Mouse (Mus musculus): ENCODE results near the gene Pfdn5. TPM values are rescaled to one million over a fixed set of nuclear protein-coding genes. Genes with fewer than 3 reads are reported as not detected.
"Not testable (repeated sequence)": the region's sequence is repeated elsewhere in the genome, so short reads cannot be mapped to it uniquely, and the experiment has no call there.

The Pfdn5 gene
- total RNA-seq, 2 experiments from 2014 or later = 116 to 121 TPM

- no peak for ATAC-seq (replicated peaks; ENCODE audit: low FRiP score, poor library complexity, severe bottlenecking)
These were observed 976 bp downstream of the Pfdn5 start for GRCm38 (mm10) chr15:102326892-102327291.

DNA sequence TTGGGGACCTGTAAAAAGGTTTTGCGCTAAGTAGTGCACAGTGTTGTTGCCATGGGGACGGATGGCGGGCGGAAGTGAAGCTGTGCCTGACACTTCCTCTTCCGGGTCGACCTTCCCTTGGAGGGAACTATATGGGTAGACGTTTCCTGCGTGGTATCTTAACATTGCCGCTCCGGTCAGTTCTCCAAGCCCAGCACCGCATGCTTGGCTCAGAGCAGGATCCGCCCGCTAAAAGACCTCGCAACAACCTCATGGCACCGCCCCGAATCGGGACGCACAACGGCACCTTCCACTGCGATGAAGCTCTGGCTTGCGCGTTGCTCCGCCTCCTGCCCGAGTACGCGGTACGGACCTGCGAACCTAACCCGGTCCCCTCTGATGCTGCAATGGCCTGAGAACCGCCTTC, 5.7 kb downstream of the Pfdn5 start, which contains the start of gene Myg1:
Gene Myg1 (plus strand): TSS at position 100 of the 406 bp plus-strand sequence.
- peak; percentile 92 for ATAC-seq (replicated peaks; ENCODE audit: low FRiP score, poor library complexity, severe bottlenecking)

DNA sequence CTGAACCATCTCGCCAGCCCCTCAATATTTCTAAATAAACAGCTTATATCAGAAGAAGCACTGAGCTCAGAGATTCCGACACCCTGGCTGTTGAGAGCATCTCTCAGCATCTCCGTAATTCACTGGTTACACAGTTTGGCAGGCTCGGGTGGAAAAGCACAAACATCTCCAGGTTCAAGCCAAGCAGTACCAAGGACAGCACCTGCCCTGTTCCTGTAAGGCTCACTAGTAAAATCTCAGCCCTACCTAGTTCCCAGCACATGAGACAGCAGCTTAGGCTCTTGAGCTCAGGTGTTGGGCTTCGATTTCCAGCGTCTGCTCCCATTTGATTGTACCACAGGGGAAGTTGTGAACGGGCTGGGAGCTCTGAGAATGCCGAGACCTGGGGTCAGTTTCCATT, 9.3 kb downstream of the Pfdn5 start:
- ATAC-seq (replicated peaks; ENCODE audit: low FRiP score, poor library complexity, severe bottlenecking) = no peak

- ATAC-seq (replicated peaks; ENCODE audit: low FRiP score, poor library complexity, severe bottlenecking) = not testable (repeated sequence)
These were observed 10.0 kb downstream of the Pfdn5 start for GRCm38 (mm10) chr15:102335925-102336324.

- ATAC-seq (replicated peaks; ENCODE audit: low FRiP score, poor library complexity, severe bottlenecking) = no peak
These were observed 11.0 kb downstream of the Pfdn5 start for GRCm38 (mm10) chr15:102336946-102337345.

DNA sequence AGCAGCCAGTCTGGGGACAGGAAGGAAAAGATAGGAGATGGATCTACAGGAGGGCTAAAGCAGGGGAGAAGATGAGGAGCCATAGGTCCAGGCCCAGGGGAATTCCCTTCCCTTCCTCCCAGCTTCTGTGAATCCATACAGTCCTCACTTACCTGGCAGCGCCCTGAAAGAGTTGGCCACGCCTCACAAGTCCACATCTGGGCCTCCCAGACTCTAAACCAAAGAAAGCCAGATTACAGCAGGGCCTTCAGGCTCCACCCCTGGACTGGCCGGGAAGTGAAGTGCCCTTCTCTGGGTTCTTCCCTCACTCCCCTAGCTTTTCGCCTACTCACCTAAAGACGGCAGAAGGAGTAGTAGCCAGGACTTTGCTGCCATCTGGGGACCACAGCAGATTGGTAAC, 13.7 kb downstream of the Pfdn5 start:
- no peak for ATAC-seq (replicated peaks; ENCODE audit: low FRiP score, poor library complexity, severe bottlenecking)

DNA sequence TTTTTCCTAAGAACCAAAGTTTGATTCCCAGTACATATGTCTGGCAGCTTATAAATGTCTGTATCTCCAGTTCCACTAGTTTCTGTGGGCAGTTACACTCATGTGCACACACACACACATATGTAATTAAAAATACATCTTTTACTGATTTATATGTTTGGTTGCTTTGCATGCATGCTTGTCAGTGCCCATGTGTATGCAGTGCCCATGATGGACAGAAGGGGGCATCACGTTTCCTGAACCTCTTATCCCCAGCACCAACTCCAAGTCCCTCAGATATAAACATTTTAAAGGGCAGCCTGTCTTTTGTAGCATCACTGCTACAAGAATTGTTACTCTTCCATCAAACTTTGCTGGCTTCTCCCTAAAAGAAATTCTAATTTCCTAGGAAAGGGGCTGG, 15.7 kb downstream of the Pfdn5 start:
- ATAC-seq (replicated peaks; ENCODE audit: low FRiP score, poor library complexity, severe bottlenecking) = 0 out of 2 replicates have a peak, but pooled peaks have one; percentile 50

DNA sequence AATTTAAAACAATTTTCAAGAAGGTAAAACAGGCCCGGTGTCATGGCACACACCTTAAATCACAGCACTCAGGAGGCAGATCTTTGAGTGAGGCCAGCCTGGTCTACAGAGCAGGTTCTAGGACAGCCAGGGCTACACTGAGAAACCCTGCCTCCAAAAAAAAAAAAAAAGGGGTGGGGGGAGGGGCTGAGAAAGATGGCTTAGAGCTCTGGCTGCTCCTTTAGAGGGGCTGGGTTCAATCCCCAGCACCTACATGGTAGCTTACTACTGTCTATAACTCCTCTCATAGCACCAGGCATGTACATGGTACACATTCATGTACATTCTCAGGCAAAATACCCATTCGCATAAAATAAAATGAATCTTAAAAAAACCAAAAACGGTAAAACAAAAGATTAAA, 18.6 kb downstream of the Pfdn5 start:
- ATAC-seq (replicated peaks; ENCODE audit: low FRiP score, poor library complexity, severe bottlenecking) = no peak

DNA sequence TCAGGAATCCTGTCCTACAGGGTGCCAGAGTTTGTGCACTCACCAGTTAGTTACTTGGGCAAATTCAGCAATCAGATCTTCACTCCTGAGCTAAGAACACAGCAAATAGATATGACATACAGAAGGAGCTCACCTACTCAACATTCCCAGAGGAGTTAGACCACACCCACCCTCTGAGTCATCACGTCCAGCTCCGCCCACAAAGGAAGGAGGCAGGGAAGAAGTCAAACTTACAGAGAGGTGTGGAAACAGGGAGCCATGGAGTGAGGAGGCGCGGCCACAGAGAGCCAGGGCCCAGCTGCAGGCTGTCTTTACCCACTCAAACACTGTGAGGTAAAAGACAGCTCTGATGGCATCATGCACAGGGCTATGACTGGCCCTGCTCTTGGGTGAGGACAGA, 20.5 kb downstream of the Pfdn5 start:
- ATAC-seq (replicated peaks; ENCODE audit: low FRiP score, poor library complexity, severe bottlenecking) = no peak

GRCm38 (mm10) chr15:102350138-102350941, 24.4 kb downstream of the Pfdn5 start, which contains the start of gene Aaas:
TSS of gene Aaas (minus strand) at chr15:102350771.
- ATAC-seq (replicated peaks; ENCODE audit: low FRiP score, poor library complexity, severe bottlenecking) = peak; percentile 92

GRCm38 (mm10) chr15:102350942-102351291, 25.0 kb downstream of the Pfdn5 start:
- ATAC-seq (replicated peaks; ENCODE audit: low FRiP score, poor library complexity, severe bottlenecking) = peak; percentile 40

DNA sequence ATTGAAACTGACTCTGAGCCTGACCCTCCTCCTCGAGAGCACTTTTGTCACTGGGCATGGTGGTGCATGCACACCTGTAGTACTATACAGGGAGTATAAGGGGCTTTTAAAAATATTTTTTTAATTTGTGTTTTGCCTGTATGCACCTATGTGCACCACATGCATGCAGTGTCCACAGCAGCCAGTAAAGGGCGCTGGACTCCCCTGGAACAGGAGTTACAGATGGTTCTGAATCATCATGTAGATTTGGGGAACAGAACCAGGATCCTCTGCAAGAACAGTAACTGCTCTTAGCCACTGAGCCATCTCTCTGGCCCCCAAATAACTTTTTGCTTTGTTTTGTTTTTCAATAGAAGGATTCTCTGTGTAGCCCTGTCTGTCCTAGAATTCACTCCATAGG, 26.3 kb downstream of the Pfdn5 start:
- no peak for ATAC-seq (replicated peaks; ENCODE audit: low FRiP score, poor library complexity, severe bottlenecking)

DNA sequence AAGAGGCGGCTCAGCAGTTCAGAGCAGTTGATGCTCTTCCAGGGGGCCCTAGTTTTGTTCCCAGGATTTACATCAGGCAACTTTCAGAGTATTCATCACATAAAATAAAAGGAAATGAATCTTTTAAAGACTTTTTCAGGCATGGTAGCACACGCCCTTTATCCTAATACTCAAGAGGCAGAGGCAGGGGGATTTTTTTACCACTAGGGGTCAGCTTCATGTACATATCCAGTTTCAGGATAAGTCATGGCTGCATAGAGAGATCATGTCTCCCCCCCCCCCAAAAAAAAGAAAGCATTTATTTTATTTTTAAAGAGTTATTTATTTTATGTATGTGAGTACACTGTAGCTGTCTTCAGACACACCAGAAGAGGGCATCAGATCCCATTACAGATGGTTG, 28.1 kb downstream of the Pfdn5 start:
- no peak for ATAC-seq (replicated peaks; ENCODE audit: low FRiP score, poor library complexity, severe bottlenecking)

GRCm38 (mm10) chr15:102355134-102355870, 29.4 kb downstream of the Pfdn5 start:
- no peak for ATAC-seq (replicated peaks; ENCODE audit: low FRiP score, poor library complexity, severe bottlenecking)

- no peak for ATAC-seq (replicated peaks; ENCODE audit: low FRiP score, poor library complexity, severe bottlenecking)
These were observed 30.0 kb downstream of the Pfdn5 start for GRCm38 (mm10) chr15:102355871-102356441.

GRCm38 (mm10) chr15:102356501-102357325, 30.8 kb downstream of the Pfdn5 start:
- ATAC-seq (replicated peaks; ENCODE audit: low FRiP score, poor library complexity, severe bottlenecking) = no peak

GRCm38 (mm10) chr15:102358126-102358525, 32.2 kb downstream of the Pfdn5 start:
- no peak for ATAC-seq (replicated peaks; ENCODE audit: low FRiP score, poor library complexity, severe bottlenecking)

GRCm38 (mm10) chr15:102358834-102359233, 32.9 kb downstream of the Pfdn5 start:
- 0 out of 2 replicates have a peak, but pooled peaks have one; percentile 20 for ATAC-seq (replicated peaks; ENCODE audit: low FRiP score, poor library complexity, severe bottlenecking)

GRCm38 (mm10) chr15:102362648-102363047, 36.7 kb downstream of the Pfdn5 start:
- no peak for ATAC-seq (replicated peaks; ENCODE audit: low FRiP score, poor library complexity, severe bottlenecking)

DNA sequence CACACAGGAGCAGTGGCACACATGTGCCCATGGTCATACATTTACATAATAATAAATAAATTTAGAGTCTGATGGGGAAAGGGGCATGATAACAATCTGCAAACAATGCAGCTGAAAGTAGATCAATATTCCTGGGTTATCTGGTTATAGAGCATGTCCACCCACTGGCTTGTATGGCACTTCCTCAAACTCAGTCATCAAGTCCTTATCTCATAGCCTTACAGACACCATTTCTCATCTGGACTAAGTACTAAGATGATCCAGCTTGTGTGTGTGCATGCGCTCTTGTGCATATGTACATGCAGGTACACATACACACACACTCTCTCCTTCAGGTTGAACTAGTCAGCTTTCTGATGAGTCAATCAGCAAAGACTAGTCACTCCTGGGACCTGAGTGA, 38.8 kb downstream of the Pfdn5 start:
- ATAC-seq (replicated peaks; ENCODE audit: low FRiP score, poor library complexity, severe bottlenecking) = no peak

Measured in erythroid progenitor cell, adult 5-6 weeks (primary cell).